Mouse (Mus musculus): ENCODE measurements around the gene Fam189b.

DNA sequence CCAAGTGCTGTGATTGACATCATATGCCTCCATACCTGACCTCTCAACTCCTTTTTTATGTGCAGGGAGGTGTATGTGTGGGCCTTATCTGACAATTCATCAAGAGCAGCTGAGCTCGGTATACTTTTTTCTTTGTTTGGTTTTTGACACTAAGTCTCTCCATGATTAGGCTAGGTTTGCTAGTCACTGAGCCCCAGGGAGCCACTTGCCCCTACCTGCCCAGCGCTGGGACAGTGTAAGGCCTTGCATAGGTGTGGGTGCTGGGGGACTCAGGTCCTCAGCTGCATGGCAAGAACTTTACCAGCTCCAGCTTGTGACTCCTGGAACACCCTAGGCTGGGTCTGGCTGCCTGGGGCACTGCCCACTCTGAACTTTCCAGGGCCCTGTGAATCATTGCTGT, 23.8 kb downstream of the Fam189b start:
- no peak for TF ChIP-seq HCFC1 (IDR thresholded peaks at IDR 0.05; ENCODE audit: borderline replicate concordance, insufficient read depth, low read length)
- TF ChIP-seq CHD2 (IDR thresholded peaks at IDR 0.05; ENCODE audit: low read depth, low read length): no peak
- no peak for TF ChIP-seq MAFK (IDR thresholded peaks at IDR 0.05; ENCODE audit: insufficient read depth, low read depth, low read length)
- no peak for TF ChIP-seq ZC3H11A (IDR thresholded peaks at IDR 0.05; ENCODE audit: borderline replicate concordance, low read depth, low read length)
- no peak for TF ChIP-seq ZNF384 (IDR thresholded peaks at IDR 0.05; ENCODE audit: low read depth, low read length)

Measured in ES-E14 (cell line).